Mouse (Mus musculus) MEL-GATA-1-ER (cell line): ENCODE results near the gene Cald1.
A peak's percentile ranks its signal among the peaks of the same experiment; 100 is the strongest.

ENCODE experiments used
- DNase-seq: peaks from one replicate; pipeline ENCODE4 v3.0.0-alpha.2; 2012; ENCODE audit warnings: low read depth; ENCODE audit errors: extremely low read depth

Gene Cald1

GRCm38 (mm10) chr6:34664749-34665148, 66.4 kb downstream of the Cald1 start:
- no peak for DNase-seq

GRCm38 (mm10) chr6:34668739-34669254, 70.5 kb downstream of the Cald1 start:
- no peak for DNase-seq

- DNase-seq: no peak
Observed at GRCm38 (mm10) chr6:34671355-34671754, 73.1 kb downstream of the Cald1 start.

GRCm38 (mm10) chr6:34674416-34674815, 76.1 kb downstream of the Cald1 start:
- peak; percentile 19 for DNase-seq

GRCm38 (mm10) chr6:34674897-34675296, 76.6 kb downstream of the Cald1 start:
- peak; percentile 3 for DNase-seq

- no peak for DNase-seq
Observed at GRCm38 (mm10) chr6:34682126-34682525, 83.8 kb downstream of the Cald1 start.

GRCm38 (mm10) chr6:34684886-34685285, 86.6 kb downstream of the Cald1 start:
- DNase-seq: no peak

GRCm38 (mm10) chr6:34688971-34689370, 90.7 kb downstream of the Cald1 start:
- DNase-seq: no peak

GRCm38 (mm10) chr6:34691416-34691815, 93.1 kb downstream of the Cald1 start:
- DNase-seq: no peak

- no peak for DNase-seq
Observed at GRCm38 (mm10) chr6:34694096-34694495, 95.8 kb downstream of the Cald1 start.

- no peak for DNase-seq
Observed at GRCm38 (mm10) chr6:34703421-34704120, 105.3 kb downstream of the Cald1 start.

GRCm38 (mm10) chr6:34707521-34707920, 109.2 kb downstream of the Cald1 start:
- no peak for DNase-seq

GRCm38 (mm10) chr6:34708650-34709265, 110.5 kb downstream of the Cald1 start:
- no peak for DNase-seq

GRCm38 (mm10) chr6:34709289-34709688, 111.0 kb downstream of the Cald1 start:
- no peak for DNase-seq

- no peak for DNase-seq
Observed at GRCm38 (mm10) chr6:34709946-34710682, 111.8 kb downstream of the Cald1 start.

GRCm38 (mm10) chr6:34710848-34711247, 112.5 kb downstream of the Cald1 start:
- DNase-seq: no peak

- DNase-seq: no peak
Observed at GRCm38 (mm10) chr6:34711620-34712019, 113.3 kb downstream of the Cald1 start.

GRCm38 (mm10) chr6:34713169-34713568, 114.9 kb downstream of the Cald1 start:
- DNase-seq: no peak

- no peak for DNase-seq
Observed at GRCm38 (mm10) chr6:34713777-34714176, 115.5 kb downstream of the Cald1 start.

GRCm38 (mm10) chr6:34714612-34715011, 116.3 kb downstream of the Cald1 start:
- no peak for DNase-seq

GRCm38 (mm10) chr6:34716206-34716887, 118.0 kb downstream of the Cald1 start:
- no peak for DNase-seq
